Mouse (Mus musculus) forebrain, embryonic 11.5 days (tissue): ENCODE measurements around the gene Nid2. TPM values are rescaled to one million over a fixed set of nuclear protein-coding genes. Genes with fewer than 3 reads are reported as not detected.

Experiments
- ATAC-seq: fragments of 200-750 bp; cut with Nextera tagmentation; replicated peaks from 2 replicates; pipeline ENCODE4 v1.8.0; 2017; ENCODE audit warnings: moderate TSS enrichment; ENCODE audit not compliant: low FRiP score
- DNase-seq: peaks from one replicate; pipeline ENCODE4 v3.0.0-alpha.2; 2017; ENCODE audit warnings: low spot score
- H3K27ac ChIP-seq: fragments of 300-500 bp; sonication (generic); 2 replicates; pipeline ENCODE4 v1.5.1; 2014; ENCODE audit warnings: low read depth, low read length
- H3K27me3 ChIP-seq: fragments of 300-500 bp; sonication (generic); 2 replicates; pipeline ENCODE4 v1.6.1; 2014; ENCODE audit warnings: mild to moderate bottlenecking, low read length, mixed read lengths; ENCODE audit not compliant: control insufficient read depth, insufficient read depth
- H3K36me3 ChIP-seq: fragments of 300-500 bp; sonication (generic); 2 replicates; pipeline ENCODE4 v1.6.1; 2014; ENCODE audit warnings: mild to moderate bottlenecking, low read length, moderate library complexity, mixed read lengths; ENCODE audit not compliant: control insufficient read depth, insufficient read depth
- H3K4me1 ChIP-seq: fragments of 300-500 bp; sonication (generic); replicated peaks from 2 replicates; pipeline ENCODE4 v1.6.1; 2014; ENCODE audit warnings: low read length, mixed read lengths; ENCODE audit not compliant: control insufficient read depth, insufficient read depth
- H3K4me2 ChIP-seq: fragments of 300-500 bp; sonication (generic); 2 replicates; pipeline ENCODE4 v1.6.1; 2014; ENCODE audit warnings: low read depth, mild to moderate bottlenecking, low read length, moderate library complexity, mixed read lengths; ENCODE audit not compliant: severe bottlenecking
- H3K4me3 ChIP-seq: fragments of 300-500 bp; sonication (generic); 2 replicates; pipeline ENCODE4 v1.5.1; 2014; ENCODE audit warnings: low read depth, low read length
- H3K9ac ChIP-seq: fragments of 300-500 bp; sonication (generic); 2 replicates; pipeline ENCODE4 v1.6.1; 2014; ENCODE audit warnings: low read length
- H3K9me3 ChIP-seq: fragments of 300-500 bp; sonication (generic); 2 replicates; pipeline ENCODE4 v1.6.1; 2016; ENCODE audit warnings: low read length, mixed read lengths; ENCODE audit not compliant: control insufficient read depth
- WGBS: fragments of 180-500 bp; shearing (Covaris S2); extraction: QIAGEN DNeasy Blood & Tissue Kit; methylation state at CpG from one replicate; pipeline ENCODE4 v1.1.7; 2014; 5-methylcytosine and 5-hydroxymethylcytosine counted together
- polyA plus RNA-seq: library from polyadenylated mRNA; unstranded; fragments of >200 nt; fragmentation: Nextera tagmentation; extraction: Ambion mirVana; gene quantifications from 2 replicates; pipeline ENCODE4 v1.2.1, GENCODE M21; 2014

Gene Nid2
- polyA plus RNA-seq: 45.2 and 46.6 TPM in 2 replicates

GRCm38 (mm10) chr14:19751025-19751771 is at the start of gene Nid2:
Gene Nid2 (plus strand): TSS chr14:19751265.
- peak within 1 kb of the TSS; percentile 57 for H3K9ac ChIP-seq
- no peaks in the 10 kb centered on the region for H3K36me3 ChIP-seq
- DNase-seq: peak; percentile 95
- under 1% methylated on average over 45 of the region's 45 CpGs for WGBS
- H3K4me2 ChIP-seq: peak within 1 kb of the TSS; percentile 85
- peak; percentile 95 for ATAC-seq
- peaks cover 17% of the 10 kb centered on the region; the same call in 1 of the 2 replicates for H3K4me1 ChIP-seq
- H3K27me3 ChIP-seq: peaks cover 8% of the 10 kb centered on the region
- H3K9me3 ChIP-seq: no peaks in the 10 kb centered on the region
- H3K27ac ChIP-seq: peak within 1 kb of the TSS; percentile 43; the same call in 1 of the 2 replicates
- H3K4me3 ChIP-seq: peak within 1 kb of the TSS; percentile 46

DNA sequence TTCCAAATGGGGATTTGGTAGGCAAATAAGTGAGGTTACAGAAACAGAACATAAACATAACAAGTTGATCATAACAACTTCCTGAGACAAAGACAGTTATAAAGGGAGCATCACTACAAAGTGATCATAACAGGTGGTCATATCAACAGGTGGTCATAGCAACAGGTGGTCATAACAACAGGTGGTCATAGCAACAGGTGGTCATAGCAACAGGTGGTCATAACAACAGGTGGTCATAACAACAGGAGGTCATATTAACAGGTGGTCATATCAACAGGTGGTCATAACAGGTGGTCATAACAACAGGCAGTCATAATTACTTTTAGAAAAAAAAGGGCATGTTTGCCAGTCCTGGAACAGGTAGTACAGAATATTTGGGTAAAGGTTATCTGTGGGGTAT is 49.5 kb upstream of the Nid2 start:
- Histone ChIP-seq H3K27ac (no peak overlapping the region), H3K9me3 (no peaks in the 10 kb centered on the region), H3K27me3 (no peaks in the 10 kb centered on the region), H3K36me3 (no peaks in the 10 kb centered on the region), H3K4me1 (no peaks in the 10 kb centered on the region), H3K9ac (no peak overlapping the region), H3K4me2 (no peak overlapping the region), H3K4me3 (no peak overlapping the region)
- no peak for DNase-seq
- no peak for ATAC-seq

DNA sequence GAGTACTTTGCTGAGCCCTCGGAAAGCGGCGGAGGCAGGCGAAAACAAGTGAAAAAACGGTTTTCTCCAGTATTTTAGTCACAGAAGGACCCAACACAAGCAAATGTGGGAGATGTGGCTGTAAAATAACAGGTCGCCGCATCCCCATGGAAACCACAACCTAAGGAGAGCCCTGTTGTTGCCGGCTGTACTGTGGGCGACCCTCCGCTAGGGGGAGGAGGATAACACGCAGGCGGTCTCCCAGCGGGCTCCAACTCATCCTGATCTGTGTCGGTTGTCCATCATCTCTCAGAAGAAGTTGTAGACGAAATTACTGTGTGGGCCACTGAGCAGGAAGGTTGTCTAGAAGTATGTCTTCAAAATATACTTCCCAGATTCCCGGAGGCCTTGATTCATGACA is 45.4 kb upstream of the Nid2 start:
- 9% methylated on average over 16 of the region's 16 CpGs for WGBS
- H3K27ac ChIP-seq: no peak overlapping the region
- DNase-seq (peak; percentile 89), ATAC-seq (peak; percentile 82)
- H3K4me3 ChIP-seq: no peak overlapping the region
- H3K4me2 ChIP-seq: 0 out of 2 replicates have a peak overlapping the region, but pooled peaks have one; percentile 8
- H3K4me1 ChIP-seq: peaks cover 6% of the 10 kb centered on the region
- H3K9ac ChIP-seq: no peak overlapping the region
- H3K27me3 ChIP-seq: no peaks in the 10 kb centered on the region
- H3K9me3 ChIP-seq: no peaks in the 10 kb centered on the region; the same call in 1 of the 2 replicates
- H3K36me3 ChIP-seq: no peaks in the 10 kb centered on the region

- Histone ChIP-seq H3K4me2 (no peak overlapping the region), H3K4me1 (peaks cover 6% of the 10 kb centered on the region), H3K9ac (no peak overlapping the region; the same call in 1 of the 2 replicates), H3K27me3 (no peaks in the 10 kb centered on the region), H3K27ac (no peak overlapping the region), H3K36me3 (no peaks in the 10 kb centered on the region), H3K4me3 (no peak overlapping the region), H3K9me3 (no peaks in the 10 kb centered on the region; the same call in 1 of the 2 replicates)
- 1% methylated on average over 5 of the region's 5 CpGs for WGBS
- ATAC-seq (no peak; the same call in 1 of the 2 replicates), DNase-seq (peak; percentile 73)
Measured at GRCm38 (mm10) chr14:19706454-19706853, 44.6 kb upstream of the Nid2 start.

- Histone ChIP-seq H3K27ac (no peak overlapping the region), H3K9me3 (no peaks in the 10 kb centered on the region; the same call in 1 of the 2 replicates), H3K36me3 (no peaks in the 10 kb centered on the region), H3K4me1 (peaks cover 6% of the 10 kb centered on the region), H3K4me2 (no peak overlapping the region), H3K27me3 (no peaks in the 10 kb centered on the region), H3K4me3 (no peak overlapping the region), H3K9ac (no peak overlapping the region; the same call in 1 of the 2 replicates)
- 62% methylated on average over 2 of the region's 2 CpGs for WGBS
- DNase-seq: no peak
- 0 out of 2 replicates have a peak, but pooled peaks have one; percentile 22 for ATAC-seq
Measured at GRCm38 (mm10) chr14:19706997-19707396, 44.1 kb upstream of the Nid2 start.

- Histone ChIP-seq H3K9ac (no peak overlapping the region), H3K9me3 (no peaks in the 10 kb centered on the region; the same call in 1 of the 2 replicates), H3K36me3 (no peaks in the 10 kb centered on the region), H3K4me1 (peaks cover 6% of the 10 kb centered on the region), H3K4me3 (no peak overlapping the region), H3K27ac (no peak overlapping the region), H3K4me2 (no peak overlapping the region), H3K27me3 (no peaks in the 10 kb centered on the region)
- ATAC-seq (no peak), DNase-seq (no peak)
- WGBS: 73% methylated on average over 11 of the region's 11 CpGs
Measured at GRCm38 (mm10) chr14:19707721-19708507, 43.2 kb upstream of the Nid2 start.

DNA sequence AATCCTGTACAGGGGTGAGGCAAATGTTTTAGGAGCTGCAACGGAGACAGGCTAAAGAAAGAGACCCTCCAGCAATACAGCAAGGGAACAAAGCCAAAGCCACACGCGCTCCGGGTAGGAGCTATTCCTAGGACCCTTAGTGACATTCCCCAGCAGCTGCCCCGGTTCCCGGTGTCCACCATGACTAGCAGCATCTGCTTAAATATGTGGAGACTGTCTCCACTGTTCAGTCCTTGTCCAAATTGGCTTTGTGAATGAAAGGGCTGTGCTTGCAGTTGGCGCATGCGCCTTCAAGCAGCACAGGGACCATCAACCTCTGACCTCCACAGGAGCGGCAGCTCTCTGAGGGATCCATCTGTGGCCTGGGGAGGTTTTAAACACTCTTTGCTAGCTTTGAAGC is 41.9 kb upstream of the Nid2 start:
- no peak for ATAC-seq
- H3K4me1 ChIP-seq: peaks cover 6% of the 10 kb centered on the region
- H3K27me3 ChIP-seq: no peaks in the 10 kb centered on the region
- no peak overlapping the region for H3K4me2 ChIP-seq
- DNase-seq: no peak
- peak overlapping the region; percentile 20; the same call in 1 of the 2 replicates for H3K9ac ChIP-seq
- no peak overlapping the region; the same call in 1 of the 2 replicates for H3K27ac ChIP-seq
- H3K36me3 ChIP-seq: no peaks in the 10 kb centered on the region
- no peaks in the 10 kb centered on the region; the same call in 1 of the 2 replicates for H3K9me3 ChIP-seq
- H3K4me3 ChIP-seq: no peak overlapping the region
- WGBS: 41% methylated on average over 9 of the region's 9 CpGs

DNA sequence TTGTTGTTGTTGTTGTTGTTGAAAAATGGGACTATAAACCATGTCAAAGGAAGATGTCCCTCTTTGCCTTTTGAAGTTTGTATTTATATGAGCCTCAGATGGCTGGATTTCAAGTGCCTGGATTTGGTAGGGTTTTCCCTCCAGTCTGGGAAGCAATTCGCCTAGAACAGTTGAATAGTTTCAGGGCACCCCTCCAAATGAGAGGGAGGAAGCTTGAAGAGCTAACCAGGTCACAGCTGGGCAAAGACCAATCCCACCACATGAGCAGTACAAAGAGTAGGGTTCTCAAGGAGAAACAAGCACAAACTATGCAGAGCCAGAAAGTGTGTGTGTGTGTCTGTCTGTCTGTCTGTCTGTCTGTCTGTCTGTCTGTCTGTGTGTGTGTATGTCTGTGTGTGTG is 39.3 kb upstream of the Nid2 start:
- Histone ChIP-seq H3K9ac (no peak overlapping the region), H3K4me3 (no peak overlapping the region), H3K4me1 (peaks cover 6% of the 10 kb centered on the region), H3K27ac (no peak overlapping the region), H3K27me3 (no peaks in the 10 kb centered on the region), H3K9me3 (no peaks in the 10 kb centered on the region; the same call in 1 of the 2 replicates), H3K4me2 (no peak overlapping the region), H3K36me3 (no peaks in the 10 kb centered on the region)
- DNase-seq (no peak), ATAC-seq (no peak)
- 72% methylated on average over 1 of the region's 1 CpGs for WGBS
